Mouse (Mus musculus): ENCODE data around the gene Pitpnm3. TPM values are rescaled to one million over a fixed set of nuclear protein-coding genes. Genes with fewer than 3 reads are reported as not detected.

Gene Pitpnm3
- polyA plus RNA-seq, 1 experiment from 2014 or later = 0.01 TPM

DNA sequence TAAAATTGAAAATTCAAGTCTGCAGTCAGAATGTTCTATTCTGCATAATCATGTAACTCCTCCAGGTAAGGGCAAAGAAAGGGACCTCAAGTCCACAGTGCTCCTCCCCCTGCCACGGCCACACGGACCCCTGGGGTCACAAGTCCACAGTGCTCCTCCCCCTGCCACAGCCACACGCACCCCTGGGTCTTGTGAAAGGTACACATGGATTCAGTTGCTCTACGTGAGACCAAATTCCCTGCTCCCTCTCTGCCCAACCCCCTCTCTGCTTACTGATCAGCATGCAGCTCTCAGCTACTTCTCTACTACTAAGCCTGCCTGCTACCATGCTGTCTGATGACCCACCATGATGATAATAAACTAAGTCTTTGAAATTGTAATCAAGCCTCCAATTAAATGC is 34.3 kb upstream of the Pitpnm3 start:
- H3K36me3 ChIP-seq (ENCODE audit: control insufficient read depth, insufficient read depth) = no peaks in the 10 kb centered on the region
- no peaks in the 10 kb centered on the region for H3K27me3 ChIP-seq (ENCODE audit: control insufficient read depth, insufficient read depth, low read depth, low read length)
- no peak overlapping the region for H3K4me3 ChIP-seq (ENCODE audit: low read depth, low read length)
- WGBS (ENCODE audit: insufficient replicate concordance) = 66% methylated on average over 4 of the region's 4 CpGs
- H3K9me3 ChIP-seq (replicated peaks; ENCODE audit: control insufficient read depth, low read length) = no peaks in the 10 kb centered on the region
- H3K4me1 ChIP-seq (ENCODE audit: control insufficient read depth, low read depth, low read length) = no peaks in the 10 kb centered on the region
- no peak overlapping the region for H3K9ac ChIP-seq (ENCODE audit: low read depth, low read length)
- H3K27ac ChIP-seq (ENCODE audit: low read length) = no peak overlapping the region
- no peak overlapping the region for H3K4me2 ChIP-seq (ENCODE audit: low read depth, low read length)
- ATAC-seq (ENCODE audit: low read depth) = 0 out of 2 replicates have a peak, but pooled peaks have one; percentile 47

GRCm38 (mm10) chr11:72163198-72163597 is 27.6 kb upstream of the Pitpnm3 start:
- WGBS (ENCODE audit: insufficient replicate concordance) = 76% methylated on average over 2 of the region's 2 CpGs

DNA sequence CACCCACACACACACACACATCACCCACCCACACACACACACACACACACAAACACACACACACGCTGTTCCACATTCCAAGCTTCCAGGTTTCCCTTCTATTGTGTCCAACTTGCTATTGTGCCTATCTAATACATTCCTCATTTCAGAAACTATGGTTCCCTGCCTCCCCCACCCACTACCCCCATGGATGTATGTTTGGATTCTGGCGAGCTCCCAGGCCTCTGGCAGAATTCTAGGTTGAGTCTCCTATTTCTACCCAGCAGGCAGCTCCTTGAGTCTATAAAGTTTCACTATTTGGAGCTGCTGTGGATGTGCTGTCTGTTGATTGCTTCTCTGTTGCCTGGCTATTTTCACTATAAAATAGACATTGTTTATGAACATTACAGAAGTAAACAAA is 21.0 kb upstream of the Pitpnm3 start:
- Histone ChIP-seq H3K9me3 (replicated peaks; ENCODE audit: control insufficient read depth, low read length) (no peaks in the 10 kb centered on the region), H3K4me3 (ENCODE audit: low read depth, low read length) (no peak overlapping the region), H3K4me2 (ENCODE audit: low read depth, low read length) (no peak overlapping the region), H3K4me1 (ENCODE audit: control insufficient read depth, low read depth, low read length) (no peaks in the 10 kb centered on the region), H3K36me3 (ENCODE audit: control insufficient read depth, insufficient read depth) (no peaks in the 10 kb centered on the region), H3K9ac (ENCODE audit: low read depth, low read length) (no peak overlapping the region), H3K27me3 (ENCODE audit: control insufficient read depth, insufficient read depth, low read depth, low read length) (no peaks in the 10 kb centered on the region), H3K27ac (ENCODE audit: low read length) (no peak overlapping the region)
- WGBS (ENCODE audit: insufficient replicate concordance) = 44% methylated on average over 2 of the region's 2 CpGs
- no peak for ATAC-seq (ENCODE audit: low read depth)

More at GRCm38 (mm10) chr11:72163198-72163597, 27.6 kb upstream of the Pitpnm3 start:
- Histone ChIP-seq H3K9me3 (replicated peaks; ENCODE audit: control insufficient read depth, low read length) (no peaks in the 10 kb centered on the region), H3K4me3 (ENCODE audit: low read depth, low read length) (no peak overlapping the region), H3K27me3 (ENCODE audit: control insufficient read depth, insufficient read depth, low read depth, low read length) (no peaks in the 10 kb centered on the region), H3K9ac (ENCODE audit: low read depth, low read length) (no peak overlapping the region), H3K4me1 (ENCODE audit: control insufficient read depth, low read depth, low read length) (no peaks in the 10 kb centered on the region), H3K4me2 (ENCODE audit: low read depth, low read length) (no peak overlapping the region), H3K36me3 (ENCODE audit: control insufficient read depth, insufficient read depth) (no peaks in the 10 kb centered on the region), H3K27ac (ENCODE audit: low read length) (no peak overlapping the region)
- no peak for ATAC-seq (ENCODE audit: low read depth)

- H3K9ac ChIP-seq (ENCODE audit: low read depth, low read length) = no peak overlapping the region
- H3K4me2 ChIP-seq (ENCODE audit: low read depth, low read length) = no peak overlapping the region
- H3K36me3 ChIP-seq (ENCODE audit: control insufficient read depth, insufficient read depth) = no peaks in the 10 kb centered on the region
- no peaks in the 10 kb centered on the region for H3K4me1 ChIP-seq (ENCODE audit: control insufficient read depth, low read depth, low read length)
- no peak for ATAC-seq (ENCODE audit: low read depth)
- no peaks in the 10 kb centered on the region for H3K27me3 ChIP-seq (ENCODE audit: control insufficient read depth, insufficient read depth, low read depth, low read length)
- H3K4me3 ChIP-seq (ENCODE audit: low read depth, low read length) = no peak overlapping the region
- H3K27ac ChIP-seq (ENCODE audit: low read length) = no peak overlapping the region
- WGBS (ENCODE audit: insufficient replicate concordance) = 70% methylated on average over 4 of the region's 4 CpGs
- H3K9me3 ChIP-seq (replicated peaks; ENCODE audit: control insufficient read depth, low read length) = no peaks in the 10 kb centered on the region
Measured at GRCm38 (mm10) chr11:72155981-72156428, 20.4 kb upstream of the Pitpnm3 start.

GRCm38 (mm10) chr11:72155186-72155980 is 19.8 kb upstream of the Pitpnm3 start:
- Histone ChIP-seq H3K4me1 (ENCODE audit: control insufficient read depth, low read depth, low read length) (no peaks in the 10 kb centered on the region), H3K4me3 (ENCODE audit: low read depth, low read length) (no peak overlapping the region), H3K9ac (ENCODE audit: low read depth, low read length) (no peak overlapping the region), H3K27me3 (ENCODE audit: control insufficient read depth, insufficient read depth, low read depth, low read length) (no peaks in the 10 kb centered on the region), H3K9me3 (replicated peaks; ENCODE audit: control insufficient read depth, low read length) (no peaks in the 10 kb centered on the region), H3K27ac (ENCODE audit: low read length) (no peak overlapping the region), H3K4me2 (ENCODE audit: low read depth, low read length) (no peak overlapping the region), H3K36me3 (ENCODE audit: control insufficient read depth, insufficient read depth) (no peaks in the 10 kb centered on the region)
- WGBS (ENCODE audit: insufficient replicate concordance) = 76% methylated on average over 11 of the region's 11 CpGs
- no peak for ATAC-seq (ENCODE audit: low read depth)

GRCm38 (mm10) chr11:72153122-72153862 is 17.7 kb upstream of the Pitpnm3 start:
- Histone ChIP-seq H3K4me2 (ENCODE audit: low read depth, low read length) (no peak overlapping the region), H3K4me3 (ENCODE audit: low read depth, low read length) (no peak overlapping the region), H3K9me3 (replicated peaks; ENCODE audit: control insufficient read depth, low read length) (no peaks in the 10 kb centered on the region), H3K36me3 (ENCODE audit: control insufficient read depth, insufficient read depth) (no peaks in the 10 kb centered on the region), H3K27ac (ENCODE audit: low read length) (no peak overlapping the region), H3K4me1 (ENCODE audit: control insufficient read depth, low read depth, low read length) (no peaks in the 10 kb centered on the region), H3K27me3 (ENCODE audit: control insufficient read depth, insufficient read depth, low read depth, low read length) (no peaks in the 10 kb centered on the region), H3K9ac (ENCODE audit: low read depth, low read length) (no peak overlapping the region)
- 70% methylated on average over 12 of the region's 12 CpGs for WGBS (ENCODE audit: insufficient replicate concordance)
- ATAC-seq (ENCODE audit: low read depth) = no peak

- H3K4me2 ChIP-seq (ENCODE audit: low read depth, low read length) = no peak overlapping the region
- ATAC-seq (ENCODE audit: low read depth) = no peak
- H3K4me3 ChIP-seq (ENCODE audit: low read depth, low read length) = no peak overlapping the region
- no peak overlapping the region for H3K9ac ChIP-seq (ENCODE audit: low read depth, low read length)
- no peaks in the 10 kb centered on the region for H3K27me3 ChIP-seq (ENCODE audit: control insufficient read depth, insufficient read depth, low read depth, low read length)
- WGBS (ENCODE audit: insufficient replicate concordance) = 66% methylated on average over 2 of the region's 2 CpGs
- no peak overlapping the region for H3K27ac ChIP-seq (ENCODE audit: low read length)
- no peaks in the 10 kb centered on the region for H3K36me3 ChIP-seq (ENCODE audit: control insufficient read depth, insufficient read depth)
- H3K4me1 ChIP-seq (ENCODE audit: control insufficient read depth, low read depth, low read length) = no peaks in the 10 kb centered on the region
- H3K9me3 ChIP-seq (replicated peaks; ENCODE audit: control insufficient read depth, low read length) = no peaks in the 10 kb centered on the region
Measured at GRCm38 (mm10) chr11:72151120-72151519, 15.5 kb upstream of the Pitpnm3 start.

DNA sequence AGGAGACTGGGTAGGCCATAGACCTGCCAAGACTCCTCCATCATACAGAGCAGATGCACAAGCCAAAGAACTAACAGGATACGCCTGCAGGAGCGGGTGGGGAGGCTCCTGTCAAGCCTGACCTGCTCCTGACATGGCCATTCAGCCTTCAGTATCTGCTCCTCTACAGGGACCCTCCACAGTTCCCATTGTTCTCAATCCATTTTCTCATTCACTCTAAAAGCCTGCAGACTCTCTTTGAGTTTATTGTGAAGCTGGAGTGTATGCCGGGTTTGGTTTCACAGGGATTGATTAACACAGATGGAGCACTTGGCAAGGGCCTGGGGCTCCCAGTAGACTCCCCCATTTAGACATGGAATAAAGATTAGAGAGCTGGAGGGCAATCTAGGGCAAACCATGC is 12.3 kb upstream of the Pitpnm3 start:
- Histone ChIP-seq H3K27ac (ENCODE audit: low read length) (no peak overlapping the region), H3K36me3 (ENCODE audit: control insufficient read depth, insufficient read depth) (no peaks in the 10 kb centered on the region), H3K9me3 (replicated peaks; ENCODE audit: control insufficient read depth, low read length) (no peaks in the 10 kb centered on the region), H3K4me3 (ENCODE audit: low read depth, low read length) (no peak overlapping the region), H3K4me1 (ENCODE audit: control insufficient read depth, low read depth, low read length) (no peaks in the 10 kb centered on the region), H3K9ac (ENCODE audit: low read depth, low read length) (no peak overlapping the region), H3K27me3 (ENCODE audit: control insufficient read depth, insufficient read depth, low read depth, low read length) (no peaks in the 10 kb centered on the region), H3K4me2 (ENCODE audit: low read depth, low read length) (no peak overlapping the region)
- 65% methylated on average over 3 of the region's 3 CpGs for WGBS (ENCODE audit: insufficient replicate concordance)
- no peak for ATAC-seq (ENCODE audit: low read depth)

- Histone ChIP-seq H3K4me2 (ENCODE audit: low read depth, low read length) (no peak overlapping the region), H3K36me3 (ENCODE audit: control insufficient read depth, insufficient read depth) (no peaks in the 10 kb centered on the region), H3K9ac (ENCODE audit: low read depth, low read length) (no peak overlapping the region), H3K4me1 (ENCODE audit: control insufficient read depth, low read depth, low read length) (no peaks in the 10 kb centered on the region), H3K27me3 (ENCODE audit: control insufficient read depth, insufficient read depth, low read depth, low read length) (no peaks in the 10 kb centered on the region), H3K9me3 (replicated peaks; ENCODE audit: control insufficient read depth, low read length) (no peaks in the 10 kb centered on the region), H3K27ac (ENCODE audit: low read length) (no peak overlapping the region), H3K4me3 (ENCODE audit: low read depth, low read length) (no peak overlapping the region)
- ATAC-seq (ENCODE audit: low read depth) = no peak
- WGBS (ENCODE audit: insufficient replicate concordance) = 63% methylated on average over 1 of the region's 1 CpGs
Measured at GRCm38 (mm10) chr11:72145877-72146248, 10.3 kb upstream of the Pitpnm3 start.
